Mouse (Mus musculus): ENCODE measurements around the gene Grm1. TPM values are rescaled to one million over a fixed set of nuclear protein-coding genes. Genes with fewer than 3 reads are reported as not detected.

The Grm1 gene
- polyA plus RNA-seq, 1 experiment: not detected

DNA sequence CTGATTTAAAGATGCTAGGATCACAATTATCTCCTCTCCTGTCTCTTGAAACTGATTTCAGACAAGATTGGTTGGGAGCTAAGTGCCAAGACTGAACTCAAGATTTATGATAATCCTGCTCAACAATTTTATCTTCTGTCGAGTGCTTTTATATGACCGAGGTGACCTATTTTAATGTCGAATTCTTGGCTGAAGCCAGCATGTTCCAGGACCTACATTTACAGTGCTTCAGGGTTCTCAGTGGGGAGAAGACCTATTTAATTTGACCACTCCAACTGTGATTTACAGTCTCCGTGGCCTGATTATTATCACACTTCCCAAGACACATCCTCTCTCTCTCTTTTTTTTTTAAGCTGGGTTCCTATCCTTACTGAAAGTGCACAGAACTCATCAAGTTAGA lies 168.5 kb downstream of the Grm1 start:
- TF ChIP-seq GATA1 (IDR thresholded peaks at IDR 0.05; ENCODE audit: low read length): no peak

DNA sequence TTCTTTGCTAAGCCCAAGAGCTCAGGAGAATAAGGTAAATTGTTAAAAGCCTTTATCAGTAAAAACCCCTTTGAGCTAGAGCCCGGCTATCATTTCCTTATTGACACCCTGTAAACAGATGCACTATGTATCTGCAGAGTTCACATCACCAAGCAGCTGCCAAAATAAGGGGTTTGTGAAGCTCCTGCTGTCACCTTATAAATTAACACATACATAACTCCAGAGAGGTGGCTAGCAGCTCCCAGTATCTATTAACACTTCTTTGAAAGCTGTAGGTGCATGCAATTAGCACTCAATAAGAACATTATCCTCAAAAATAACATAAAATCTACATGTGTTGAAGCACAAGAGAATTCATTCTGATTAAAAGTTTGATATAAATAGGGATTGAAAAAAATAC lies 191.9 kb downstream of the Grm1 start:
- TF ChIP-seq GATA1 (IDR thresholded peaks at IDR 0.05; ENCODE audit: low read length): no peak

DNA sequence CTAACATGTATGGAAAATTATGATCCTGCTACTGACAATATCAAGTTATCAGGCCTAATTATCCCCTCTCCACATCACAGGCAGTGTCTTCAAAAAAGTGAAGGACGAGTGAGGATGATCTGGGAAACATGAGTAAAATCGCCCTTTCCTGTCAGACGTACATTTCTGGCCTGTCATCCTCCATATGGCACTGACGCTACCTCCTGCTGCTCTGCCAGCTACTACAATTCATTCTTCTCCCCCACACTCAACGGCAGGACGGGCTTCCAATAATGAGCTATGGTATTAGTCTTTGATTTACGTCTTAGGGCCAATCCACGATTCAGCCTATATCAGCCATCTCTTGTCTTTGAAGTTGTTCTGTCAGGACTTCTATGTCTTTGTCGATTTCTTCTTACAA lies 193.6 kb downstream of the Grm1 start:
- TF ChIP-seq GATA1 (IDR thresholded peaks at IDR 0.05; ENCODE audit: low read length): no peak

DNA sequence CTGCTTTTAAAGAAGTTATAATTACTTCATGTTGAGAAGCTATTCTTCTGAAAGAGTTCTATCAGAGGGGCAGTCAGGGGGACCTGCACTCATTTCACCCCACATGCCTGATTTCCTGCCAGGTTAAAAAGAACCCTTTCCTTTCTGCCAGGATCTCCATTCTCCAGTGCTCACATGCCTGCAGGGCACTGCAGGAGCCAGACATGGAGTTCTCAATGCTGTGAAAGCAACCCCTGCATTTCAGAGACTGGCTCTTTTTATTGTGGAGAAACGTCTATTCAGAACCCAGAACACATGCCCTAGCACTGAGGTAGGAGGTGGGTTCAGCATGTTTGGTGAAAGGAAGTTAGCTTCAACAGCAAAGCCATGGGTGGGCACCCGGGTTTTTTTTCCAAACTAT lies 197.2 kb downstream of the Grm1 start:
- TF ChIP-seq GATA1 (IDR thresholded peaks at IDR 0.05; ENCODE audit: low read length): no peak

DNA sequence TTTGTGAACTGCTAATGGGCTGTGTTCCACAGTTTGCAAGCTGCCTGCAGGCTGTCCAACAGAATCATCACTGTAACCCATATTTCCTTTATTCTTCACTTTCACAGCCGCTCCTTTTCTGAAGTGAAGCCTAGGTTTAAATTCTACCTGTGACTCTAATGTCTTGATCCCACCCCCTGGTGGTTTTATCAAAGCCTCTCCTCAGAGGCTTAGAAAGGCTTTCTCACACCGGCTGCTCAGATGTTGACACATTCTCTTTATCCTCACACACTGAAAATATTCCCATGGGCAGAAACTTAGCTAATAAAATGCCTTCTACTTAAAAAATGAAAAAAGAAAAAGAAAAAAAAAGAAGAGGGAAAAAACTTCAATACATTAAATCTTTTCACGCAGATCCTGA lies 210.0 kb downstream of the Grm1 start:
- TF ChIP-seq GATA1 (IDR thresholded peaks at IDR 0.05; ENCODE audit: low read length): no peak

DNA sequence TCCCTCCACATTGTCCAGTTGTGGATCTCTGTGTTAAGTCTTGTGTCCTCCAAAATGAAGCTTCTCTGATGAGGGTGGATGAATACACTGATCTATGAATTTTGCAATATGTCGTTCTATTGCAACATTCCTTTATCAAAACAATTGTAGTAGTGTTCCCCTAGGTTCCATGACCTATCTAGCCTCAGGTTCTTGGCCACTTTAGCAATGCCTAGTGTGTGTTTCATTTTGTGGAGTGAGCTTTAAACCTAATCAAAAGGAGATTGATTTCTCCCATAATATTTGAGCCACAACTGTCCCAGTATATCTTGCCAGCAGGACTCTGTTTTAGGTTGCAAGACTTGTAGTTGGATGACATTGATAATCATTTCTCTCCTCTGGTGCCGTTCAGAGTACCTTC lies 211.9 kb downstream of the Grm1 start:
- TF ChIP-seq GATA1 (IDR thresholded peaks at IDR 0.05; ENCODE audit: low read length): no peak

DNA sequence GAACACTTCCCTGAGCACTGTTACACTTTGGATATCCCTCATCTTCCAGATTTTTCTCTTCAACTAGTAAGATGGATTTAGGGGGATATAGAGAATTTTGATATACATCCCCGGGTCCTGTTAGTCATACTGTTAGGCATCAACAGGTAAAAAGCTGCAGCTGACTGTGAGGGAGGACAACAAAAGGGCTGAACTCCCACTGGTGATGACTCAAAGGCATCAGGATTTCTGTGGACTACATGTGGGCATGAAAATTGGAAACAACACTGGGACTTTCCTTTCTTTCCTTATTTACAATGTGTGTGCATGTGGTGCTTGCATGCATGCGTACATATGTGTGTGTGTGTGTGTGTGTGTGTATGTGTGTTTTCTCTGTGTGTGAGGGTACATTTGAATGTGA lies 215.9 kb downstream of the Grm1 start:
- TF ChIP-seq GATA1 (IDR thresholded peaks at IDR 0.05; ENCODE audit: low read length): no peak

DNA sequence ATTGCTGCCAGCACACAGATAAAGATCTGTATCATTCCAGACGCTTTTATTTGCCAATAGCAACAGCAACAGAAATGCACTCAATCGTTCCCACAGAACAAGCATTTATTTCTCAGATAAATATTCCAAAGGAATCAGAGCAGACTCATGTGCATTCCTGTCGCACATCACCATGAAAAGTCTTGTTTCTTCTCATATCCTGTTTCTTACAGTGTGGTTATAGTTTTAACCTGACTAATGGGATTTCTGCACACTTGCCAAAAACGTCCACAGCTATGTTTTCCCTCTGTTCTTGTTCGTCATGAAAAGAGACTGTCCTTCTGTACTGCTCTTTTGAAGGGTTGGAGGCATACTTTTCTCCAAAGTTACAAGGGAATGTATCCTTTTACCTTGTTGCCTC lies 217.4 kb downstream of the Grm1 start:
- no peak for TF ChIP-seq GATA1 (IDR thresholded peaks at IDR 0.05; ENCODE audit: low read length)

DNA sequence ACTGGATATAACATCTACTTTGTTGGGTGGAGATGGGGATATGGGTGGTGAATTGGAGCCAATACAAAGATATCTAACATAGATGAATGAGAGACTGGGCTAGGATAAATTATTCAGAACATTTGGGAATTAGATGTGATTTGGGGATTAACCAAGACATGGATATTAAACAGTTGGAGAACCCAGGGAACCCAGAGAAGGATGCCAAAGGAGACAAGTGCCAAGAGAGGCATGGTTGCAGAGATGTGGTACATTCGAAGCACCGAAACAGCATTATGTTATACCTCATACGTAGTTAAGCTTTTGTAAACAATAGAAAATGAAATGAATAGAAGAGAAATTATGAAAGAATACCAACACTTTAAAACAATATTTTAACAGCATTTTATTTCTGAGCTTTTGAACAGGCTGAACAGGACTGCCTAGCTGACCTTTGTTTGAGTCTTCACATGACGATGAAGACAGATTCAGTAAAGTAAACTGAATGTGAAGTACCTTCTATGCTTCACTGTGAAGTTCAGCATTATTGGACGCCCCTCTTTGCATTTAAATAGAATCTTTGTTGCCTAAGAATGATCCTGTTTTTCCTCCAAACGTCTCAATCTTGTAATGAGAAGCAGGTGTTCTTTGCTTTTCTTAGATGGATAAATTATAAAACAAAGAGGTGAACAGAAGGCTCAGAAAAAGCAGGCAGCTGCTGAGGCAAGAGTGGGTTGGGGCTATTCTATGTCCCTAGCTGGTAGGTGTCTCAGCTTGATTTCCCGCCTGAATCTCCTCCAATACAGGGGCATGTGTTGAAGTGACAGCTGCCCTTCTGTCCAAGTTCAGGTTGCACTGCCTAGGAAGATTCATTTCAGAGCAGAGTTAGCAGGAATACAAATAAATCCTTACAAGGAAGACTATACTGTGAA lies 234.5 kb downstream of the Grm1 start:
- TF ChIP-seq GATA1 (IDR thresholded peaks at IDR 0.05; ENCODE audit: low read length): no peak

DNA sequence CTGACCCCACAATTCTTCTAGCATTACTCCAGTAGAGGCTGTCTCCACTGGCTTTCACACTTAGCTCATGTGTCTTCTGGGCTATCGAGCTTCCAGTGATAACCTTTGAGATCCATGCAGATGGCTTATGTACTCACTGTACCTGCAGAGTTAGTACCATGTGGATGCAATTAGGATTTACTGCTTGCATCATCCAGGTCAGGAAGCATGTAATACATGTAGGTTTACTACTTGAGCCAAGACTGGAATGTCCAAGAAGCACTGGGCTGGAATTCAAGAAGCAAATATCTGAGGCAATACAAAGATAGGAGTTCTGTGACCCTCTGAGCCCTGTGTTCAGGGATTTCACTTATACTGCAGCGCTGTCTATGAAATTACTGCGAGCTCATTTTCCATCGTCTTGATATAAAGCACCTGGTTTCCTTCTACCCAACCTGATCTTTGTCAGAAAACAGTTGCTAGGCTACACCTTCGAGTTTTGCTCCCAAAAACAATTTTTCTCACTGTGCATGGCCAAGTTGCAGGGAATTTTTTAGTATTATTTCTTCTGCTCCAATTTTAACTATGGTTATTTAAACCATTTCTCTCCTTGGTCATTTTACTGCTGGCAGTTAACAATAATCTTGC lies 237.0 kb downstream of the Grm1 start:
- TF ChIP-seq GATA1 (IDR thresholded peaks at IDR 0.05; ENCODE audit: low read length): no peak

DNA sequence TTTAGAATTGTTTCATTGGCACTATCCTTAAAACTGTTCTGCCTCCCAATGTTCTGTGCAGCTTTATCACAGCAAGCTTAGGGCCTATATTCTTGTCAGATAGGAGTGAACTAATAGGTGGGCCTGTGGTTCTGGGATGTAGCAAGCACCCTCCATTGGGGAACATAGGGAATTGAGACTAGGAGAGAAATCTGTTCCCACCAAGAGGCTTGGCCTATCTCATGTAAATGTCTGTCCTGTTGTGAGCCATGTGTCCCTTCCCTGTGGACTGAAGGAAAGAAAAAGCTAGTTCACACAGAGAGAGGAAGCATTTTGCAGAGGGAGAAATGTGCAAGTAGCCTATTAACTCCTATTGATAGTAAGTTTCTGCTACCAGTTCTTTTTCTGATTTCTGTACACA lies 246.8 kb downstream of the Grm1 start:
- no peak for TF ChIP-seq GATA1 (IDR thresholded peaks at IDR 0.05; ENCODE audit: low read length)

DNA sequence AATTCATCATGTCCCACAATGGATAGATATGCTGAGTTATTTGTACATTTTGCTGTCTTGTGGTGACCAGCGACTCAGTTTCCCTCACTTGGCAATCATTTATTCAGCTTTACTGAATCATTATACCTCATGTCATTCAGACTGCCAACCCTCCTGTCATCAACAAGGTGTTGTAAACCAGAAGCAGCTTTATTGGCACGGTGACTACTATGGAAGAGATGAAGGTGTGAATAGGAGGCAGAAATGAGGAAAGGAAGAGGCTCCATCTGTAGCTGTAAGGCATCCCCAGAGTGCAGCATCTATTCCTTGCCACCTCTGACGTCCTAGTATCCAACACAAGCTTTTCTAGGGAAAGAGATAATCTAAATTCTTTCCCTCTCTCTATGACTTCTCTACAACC lies 247.3 kb downstream of the Grm1 start:
- no peak for TF ChIP-seq GATA1 (IDR thresholded peaks at IDR 0.05; ENCODE audit: low read length)

DNA sequence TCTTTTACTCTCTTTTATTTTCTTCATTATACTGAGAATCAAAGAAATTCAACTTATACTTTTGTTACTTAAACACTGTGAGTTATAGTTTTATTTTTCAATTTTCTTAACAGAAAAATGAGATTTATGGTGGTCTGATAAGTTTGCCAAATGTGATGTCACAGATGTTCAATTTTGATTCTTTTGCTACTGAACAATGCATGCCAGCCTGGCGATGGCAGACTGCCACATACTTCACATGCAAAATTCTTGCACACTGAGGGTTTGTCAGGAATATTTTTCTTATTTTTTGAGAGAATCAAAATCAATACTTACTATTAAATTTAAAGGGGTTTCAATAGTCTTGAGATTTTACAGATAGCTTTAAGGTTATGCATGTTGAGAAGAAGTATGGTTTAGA lies 251.0 kb downstream of the Grm1 start:
- TF ChIP-seq GATA1 (IDR thresholded peaks at IDR 0.05; ENCODE audit: low read length): no peak

DNA sequence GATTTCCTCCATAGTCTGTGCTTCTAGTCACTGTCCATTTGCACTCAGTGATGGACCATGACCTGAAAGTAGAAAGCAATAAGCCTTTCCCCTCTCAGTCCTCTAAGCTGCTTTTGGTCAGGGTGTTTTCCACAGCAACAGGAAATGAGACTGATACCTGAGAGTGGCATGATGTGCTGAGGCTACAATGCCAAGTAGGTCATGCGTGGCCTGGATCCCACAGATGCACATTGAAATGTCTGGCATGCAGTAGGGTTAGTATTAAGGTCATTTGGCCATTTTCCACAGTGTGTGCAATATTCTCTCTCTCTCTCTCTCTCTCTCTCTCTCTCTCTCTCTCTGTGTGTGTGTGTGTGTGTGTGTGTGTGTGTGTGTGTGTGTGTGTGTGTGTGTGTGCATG lies 254.8 kb downstream of the Grm1 start:
- TF ChIP-seq GATA1 (IDR thresholded peaks at IDR 0.05; ENCODE audit: low read length): no peak

DNA sequence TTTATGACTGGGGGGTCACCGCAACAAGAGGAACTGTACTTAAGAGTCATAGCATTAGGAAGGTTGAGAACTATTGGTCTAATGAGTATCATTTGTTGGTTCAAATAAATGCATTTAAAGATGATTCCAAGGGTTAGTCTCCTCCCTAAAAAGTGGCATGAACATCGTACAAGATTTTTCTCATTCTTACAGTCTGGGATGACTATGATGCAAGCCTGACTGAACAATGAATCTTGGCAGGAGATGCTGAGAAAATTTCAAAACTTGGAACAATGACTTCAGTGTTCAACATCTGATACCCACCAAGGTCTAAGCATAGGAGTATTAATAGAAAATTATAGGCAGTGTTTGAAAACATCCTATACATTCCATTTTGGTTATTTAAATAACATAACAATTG lies 264.1 kb downstream of the Grm1 start:
- TF ChIP-seq GATA1 (IDR thresholded peaks at IDR 0.05; ENCODE audit: low read length): no peak

DNA sequence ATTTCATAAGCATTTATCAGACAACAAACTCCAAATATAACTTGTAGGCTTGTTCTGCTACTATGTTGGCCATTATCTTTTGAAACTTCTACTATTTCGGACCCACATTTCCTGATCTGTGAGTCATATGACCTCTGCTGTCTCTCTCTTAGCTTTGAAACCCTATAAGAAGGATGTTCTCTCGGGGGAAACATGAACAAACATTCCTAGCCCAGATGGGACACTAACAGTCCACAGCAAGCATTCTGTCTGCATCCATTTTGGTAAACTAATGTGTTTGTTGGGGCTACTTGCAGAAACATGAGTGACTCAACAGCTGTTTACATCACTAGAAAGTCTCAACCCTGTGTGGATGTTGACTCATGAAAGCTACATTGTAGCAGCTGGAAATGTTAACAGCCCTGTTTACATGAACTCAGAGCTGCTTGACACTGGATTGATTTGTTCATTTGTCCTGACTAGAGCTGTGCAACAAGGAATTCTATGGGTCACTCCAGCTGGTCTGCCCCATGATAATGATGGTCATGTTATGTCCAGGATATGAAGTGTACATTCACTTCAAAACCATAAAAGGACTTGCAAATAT lies 267.4 kb downstream of the Grm1 start:
- TF ChIP-seq GATA1 (IDR thresholded peaks at IDR 0.05; ENCODE audit: low read length): no peak

Measured in G1E-ER4 (cell line).